Mouse (Mus musculus) G1E-ER4 (cell line): ENCODE results near the gene Mfsd12. TPM values are rescaled to one million over a fixed set of nuclear protein-coding genes. Genes with fewer than 3 reads are reported as not detected.

Source experiments
- GATA1 ChIP-seq: IDR thresholded peaks from one replicate; pipeline ENCODE4 v1.8.0; 2012; ENCODE audit warnings: low read length, inconsistent platforms
- polyA plus RNA-seq: library from polyadenylated mRNA; stranded (reverse); fragments of >175 nt; gene quantifications from 2 replicates; pipeline ENCODE4 v1.2.3, GENCODE M21; 2012

The Mfsd12 gene
- polyA plus RNA-seq, 1 experiment = 39.2 TPM

DNA sequence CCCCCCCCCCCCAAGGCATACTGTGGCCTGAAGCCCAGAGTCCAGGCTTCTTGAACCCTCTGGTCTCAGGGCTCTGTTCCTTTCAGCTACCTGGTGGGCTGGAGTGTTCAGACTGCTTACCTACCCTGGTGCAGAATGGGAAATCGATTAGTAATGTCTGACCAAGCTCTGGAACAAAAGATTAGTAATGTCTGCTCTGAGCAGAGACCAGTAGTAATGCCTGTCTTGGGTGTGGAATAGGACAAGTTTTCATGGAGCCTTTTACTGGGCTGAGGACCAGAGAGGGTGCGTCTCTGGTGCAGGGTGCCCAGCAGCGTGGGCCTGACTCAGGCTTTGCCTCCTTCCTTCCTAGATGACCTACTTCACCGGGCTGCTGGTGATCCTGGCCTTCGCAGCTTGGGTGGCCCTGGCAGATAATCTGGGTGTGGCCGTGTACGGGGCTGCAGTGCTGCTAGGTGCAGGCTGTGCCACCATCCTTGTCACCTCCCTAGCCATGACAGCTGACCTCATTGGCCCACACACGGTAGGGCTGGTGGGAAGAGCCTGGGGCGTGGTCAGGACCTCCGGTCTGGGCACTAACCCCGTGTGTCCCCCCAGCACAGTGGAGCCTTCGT, 5.2 kb downstream of the Mfsd12 start:
- no peak for TF ChIP-seq GATA1

- TF ChIP-seq GATA1 = no peak
Observed at GRCm38 (mm10) chr10:81363436-81364346, 6.4 kb downstream of the Mfsd12 start.

DNA sequence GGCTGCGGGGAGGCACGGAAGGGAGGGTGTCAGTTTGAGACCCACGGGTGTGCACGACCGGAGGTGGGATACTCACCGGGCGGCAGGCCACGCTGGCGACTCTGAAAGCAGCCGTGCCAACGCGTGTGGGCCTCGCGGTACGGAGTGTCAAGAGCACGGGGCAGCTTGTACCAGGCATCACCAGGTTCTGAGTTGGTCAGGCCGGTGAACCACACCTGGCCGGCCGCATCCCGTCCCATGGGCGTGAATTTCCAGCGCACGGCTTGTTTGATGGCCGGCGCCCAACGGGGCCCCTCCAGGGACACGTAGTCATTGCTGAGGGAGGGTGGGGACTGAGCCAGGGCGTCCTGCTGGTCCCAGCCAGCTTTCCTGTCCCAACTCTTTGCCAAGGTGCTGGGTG, 7.4 kb downstream of the Mfsd12 start:
- no peak for TF ChIP-seq GATA1

DNA sequence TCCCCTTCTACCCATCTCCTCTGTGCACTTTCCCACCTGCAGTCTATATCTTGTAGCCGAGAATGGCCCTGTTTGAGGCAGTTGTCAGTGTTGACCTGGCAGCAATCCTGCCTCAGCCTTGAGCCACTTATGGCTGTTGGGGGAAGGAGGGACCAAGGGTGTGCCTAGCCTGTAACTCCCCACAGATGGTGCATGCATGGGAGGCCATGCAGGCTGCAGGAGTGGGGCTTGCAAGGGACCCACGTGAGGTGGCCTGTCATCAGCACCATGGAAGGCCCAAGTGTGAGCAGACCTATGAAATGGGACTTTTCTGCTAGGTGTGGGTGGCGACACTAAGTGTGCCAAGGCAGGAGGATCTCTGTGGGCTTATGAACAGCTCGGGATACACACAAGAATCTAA, 7.8 kb downstream of the Mfsd12 start:
- no peak for TF ChIP-seq GATA1

GRCm38 (mm10) chr10:81365672-81366476, 8.6 kb downstream of the Mfsd12 start, which contains the start of gene 4930404N11Rik:
4930404N11Rik (minus strand) TSS chr10:81365816.
- no peak for TF ChIP-seq GATA1

GRCm38 (mm10) chr10:81366477-81367206, 9.4 kb downstream of the Mfsd12 start:
- no peak for TF ChIP-seq GATA1

DNA sequence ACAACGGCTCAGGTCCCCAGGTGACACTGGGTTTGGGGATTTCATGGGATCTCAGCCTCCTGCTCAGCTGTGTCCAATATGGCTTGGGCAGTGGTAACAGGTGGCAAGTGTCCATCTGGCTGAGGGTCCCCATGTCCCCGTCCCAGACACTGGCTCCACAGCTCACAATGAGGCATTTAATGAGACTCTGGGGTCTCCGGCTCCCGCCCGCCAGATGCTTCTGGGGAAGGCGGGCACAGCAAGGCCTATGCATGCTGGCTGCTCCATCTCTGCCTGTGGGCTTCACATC, 9.9 kb downstream of the Mfsd12 start:
- TF ChIP-seq GATA1 = no peak

- TF ChIP-seq GATA1 = no peak
Observed at GRCm38 (mm10) chr10:81375322-81375721, 18.0 kb downstream of the Mfsd12 start.

GRCm38 (mm10) chr10:81376561-81377361, 19.5 kb downstream of the Mfsd12 start:
- TF ChIP-seq GATA1 = no peak

GRCm38 (mm10) chr10:81377362-81377664, 20.0 kb downstream of the Mfsd12 start:
- TF ChIP-seq GATA1 = no peak

- TF ChIP-seq GATA1 = no peak
Observed at GRCm38 (mm10) chr10:81377793-81378552, 20.7 kb downstream of the Mfsd12 start, which contains the start of gene Fzr1. Fzr1 (minus strand) TSS chr10:81378516.

DNA sequence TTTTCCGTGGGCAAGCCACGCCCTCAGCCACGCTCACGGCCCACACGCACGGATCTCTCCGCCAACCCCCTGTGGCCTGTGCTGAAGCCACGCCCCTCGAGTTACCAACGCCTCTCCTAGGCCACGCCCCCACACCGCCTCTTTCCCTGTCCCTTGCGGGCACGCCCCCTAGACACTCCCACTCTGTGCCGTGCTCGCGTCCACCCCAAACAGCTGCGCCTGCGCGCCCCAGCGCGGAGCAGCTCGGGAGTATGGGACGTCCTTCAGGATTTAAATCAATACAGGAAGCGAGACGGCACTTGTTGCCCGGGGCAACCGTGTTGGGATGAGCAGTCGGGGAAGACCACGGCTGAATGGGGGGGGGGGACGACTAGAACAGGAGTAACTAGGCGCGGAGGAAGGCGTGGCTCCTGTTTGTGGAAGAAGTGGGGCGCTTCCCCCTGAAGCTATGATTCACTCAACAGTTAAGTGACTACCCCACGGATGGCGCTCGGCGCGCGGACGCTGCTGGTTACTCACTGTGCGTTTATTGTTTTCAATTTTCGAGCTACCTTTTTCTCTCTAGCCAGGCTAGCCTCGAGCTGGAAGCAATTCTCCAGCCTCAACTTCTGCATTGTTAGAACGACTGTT, 21.4 kb downstream of the Mfsd12 start:
- TF ChIP-seq GATA1 = no peak

DNA sequence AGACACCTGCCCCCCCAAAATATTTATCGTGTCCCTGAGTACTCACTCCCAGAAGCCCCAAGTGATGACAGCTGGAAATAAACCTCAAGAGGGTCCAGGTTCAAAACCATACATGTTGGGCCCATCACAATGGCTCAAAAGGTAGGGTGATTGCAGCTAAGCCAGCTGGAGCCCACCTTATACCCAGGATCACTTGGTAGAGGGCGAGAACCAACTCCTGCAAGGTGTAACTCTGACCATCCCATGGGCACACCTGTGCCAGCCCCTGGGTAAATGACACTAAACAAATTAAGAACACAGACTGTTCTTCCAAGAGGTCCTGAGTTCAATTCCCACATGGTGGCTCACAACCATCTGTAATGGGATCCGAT, 21.9 kb downstream of the Mfsd12 start:
- TF ChIP-seq GATA1 = no peak
